Mouse (Mus musculus) CH12.LX (cell line): ENCODE results near the gene Dgcr2.

Experiments used
- CTCF ChIP-seq, 2 experiments: IDR thresholded peaks in 1 of 2; conservative IDR thresholded peaks in 1 of 2; 2 replicates each; pipeline ENCODE4 v1.5.1; 2011 to 2012; ENCODE audit warnings: low read depth in 2 of 2, low read length in 2 of 2, improper control_type of control experiment in 1 of 2, inconsistent platforms in 1 of 2, mild to moderate bottlenecking in 1 of 2, moderate library complexity in 1 of 2
- E2F4 ChIP-seq: IDR thresholded peaks from 2 replicates; pipeline ENCODE4 v1.6.1; 2011; ENCODE audit warnings: low read depth, low read length, improper control_type of control experiment; ENCODE audit not compliant: insufficient replicate concordance
- POLR2A ChIP-seq: IDR thresholded peaks from 2 replicates; pipeline ENCODE4 v1.6.1; 2011; ENCODE audit warnings: low read depth, mild to moderate bottlenecking, improper control_type of control experiment, low read length
- POLR2AphosphoS2 ChIP-seq: IDR thresholded peaks from 2 replicates; pipeline ENCODE4 v1.6.1; 2011; ENCODE audit warnings: low read depth, low read length, improper control_type of control experiment
- ZNF384 ChIP-seq: IDR thresholded peaks from 2 replicates; pipeline ENCODE4 v1.6.1; 2012; ENCODE audit warnings: low read depth, low read length, improper control_type of control experiment, inconsistent platforms

DNA sequence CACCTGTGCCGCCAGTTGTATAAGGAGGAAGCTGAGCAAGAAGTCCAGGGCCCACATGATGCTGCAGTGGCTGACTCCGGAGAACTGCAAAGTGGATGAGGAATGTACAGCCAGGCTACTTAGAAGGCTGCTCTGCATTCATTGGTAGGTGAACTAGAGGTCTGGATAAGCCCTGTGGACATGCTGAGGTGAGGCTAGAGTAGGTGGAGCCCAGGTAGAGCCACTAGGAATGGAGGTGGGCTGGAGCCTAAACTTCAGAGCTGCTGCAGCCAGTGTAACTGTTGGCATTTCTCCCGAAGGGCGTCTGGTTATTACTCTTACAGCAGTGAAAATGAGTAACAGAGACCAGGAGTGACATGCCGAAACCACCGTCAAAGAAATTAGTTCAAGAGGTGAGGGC lies 60.3 kb downstream of the Dgcr2 start, which contains the start of gene Car15:
- TF ChIP-seq CTCF (conservative IDR thresholded peaks at IDR 0.05 in 1 of 2, IDR thresholded peaks at IDR 0.05 in 1 of 2; ENCODE audit: low read depth in 2 of 2, low read length in 2 of 2) (no peak), POLR2A (no peak), POLR2AphosphoS2 (no peak), E2F4 (no peak), ZNF384 (no peak)
